Mouse (Mus musculus): ENCODE measurements at regions not wholly inside any gene's neighbourhood (a gene's known extent, or its start where the extent isn't known, plus 50 kb on each side); places are given as distances from the start of the nearest gene placed in this dataset.

DNA sequence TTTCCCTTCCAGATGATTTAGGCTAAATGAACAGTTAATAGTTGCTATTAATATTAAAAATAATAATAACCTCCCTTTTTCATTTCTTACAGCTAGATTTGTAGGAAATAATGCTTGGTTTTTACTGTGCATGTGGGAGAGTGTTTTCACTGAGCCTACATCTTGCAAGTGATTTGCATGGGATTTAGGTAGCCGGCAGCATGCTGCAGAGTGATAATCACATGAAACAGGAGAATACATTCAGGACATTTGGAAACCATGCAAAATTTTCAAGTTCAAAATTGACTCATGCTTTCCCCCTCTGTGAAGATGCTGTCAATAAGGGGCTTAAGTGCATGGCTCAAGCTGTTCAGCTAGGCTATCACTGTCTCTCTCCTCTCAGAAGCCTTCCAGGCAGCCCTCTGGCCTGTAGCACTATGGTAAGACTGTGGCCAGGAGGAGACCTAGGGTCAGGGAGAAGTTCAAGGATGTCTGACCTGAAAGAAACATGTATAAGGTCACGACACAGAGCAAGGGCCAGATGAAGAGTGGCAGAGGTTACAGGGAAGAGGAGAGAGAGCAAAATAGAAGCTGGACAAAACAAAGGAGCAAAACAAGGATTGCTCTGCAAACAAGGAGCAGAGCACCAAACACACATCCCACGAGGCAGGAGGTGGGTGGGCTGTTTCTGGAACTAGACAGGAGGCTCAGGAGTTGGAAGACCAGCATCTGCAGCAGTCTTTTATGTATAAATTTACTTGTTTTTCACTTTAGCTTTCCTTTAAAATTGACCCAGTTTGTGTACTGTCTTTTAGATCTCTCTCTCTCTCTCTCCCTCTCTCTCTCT is 177.5 kb downstream of the Tmem161b start:
- WGBS: 39% methylated on average over 3 of the region's 3 CpGs
- TF ChIP-seq CTCF (IDR thresholded peaks at IDR 0.05; ENCODE audit: extremely low read depth, insufficient read length, insufficient replicate concordance, low read depth, low read length) (no peak), POLR2A (IDR thresholded peaks at IDR 0.05; ENCODE audit: low read depth, low read length) (no peak)
- no peaks in the 10 kb centered on the region for H3K36me3 ChIP-seq (ENCODE audit: control insufficient read depth, insufficient read depth, low read length)
- no peak overlapping the region for H3K27ac ChIP-seq (ENCODE audit: insufficient read depth, low read depth, low read length)
- no peak overlapping the region for H3K4me3 ChIP-seq (ENCODE audit: low read depth, low read length)
- no peaks in the 10 kb centered on the region for H3K4me1 ChIP-seq (ENCODE audit: control insufficient read depth, insufficient read depth, insufficient read length, low read length)
- no peaks in the 10 kb centered on the region for H3K27me3 ChIP-seq (ENCODE audit: control insufficient read depth, insufficient read depth, low read length)

DNA sequence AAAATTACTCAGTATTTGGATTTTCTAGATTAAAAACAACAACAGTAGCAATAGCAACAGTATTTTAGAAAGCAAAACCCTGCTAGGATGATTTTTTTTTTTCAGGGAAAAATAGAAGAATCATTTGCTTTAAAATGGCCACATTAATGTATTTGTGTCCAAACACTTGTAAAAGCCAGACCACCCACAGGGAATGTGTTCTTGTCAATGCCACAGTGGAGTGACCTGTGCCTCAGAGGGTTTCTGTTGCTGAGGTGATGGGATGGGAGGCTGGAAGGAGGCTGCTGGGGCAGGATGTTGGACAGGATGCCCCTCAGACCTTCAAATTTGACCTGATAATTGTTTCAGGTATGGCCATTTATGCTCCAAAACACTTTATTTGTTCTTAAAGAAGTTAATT is 178.9 kb downstream of the Tmem161b start:
- Histone ChIP-seq H3K36me3 (ENCODE audit: control insufficient read depth, insufficient read depth, low read length) (no peaks in the 10 kb centered on the region), H3K27ac (ENCODE audit: insufficient read depth, low read depth, low read length) (no peak overlapping the region), H3K4me1 (ENCODE audit: control insufficient read depth, insufficient read depth, insufficient read length, low read length) (no peaks in the 10 kb centered on the region), H3K27me3 (ENCODE audit: control insufficient read depth, insufficient read depth, low read length) (no peaks in the 10 kb centered on the region), H3K4me3 (ENCODE audit: low read depth, low read length) (no peak overlapping the region)
- TF ChIP-seq CTCF (IDR thresholded peaks at IDR 0.05; ENCODE audit: extremely low read depth, insufficient read length, insufficient replicate concordance, low read depth, low read length) (no peak), POLR2A (IDR thresholded peaks at IDR 0.05; ENCODE audit: low read depth, low read length) (no peak)

DNA sequence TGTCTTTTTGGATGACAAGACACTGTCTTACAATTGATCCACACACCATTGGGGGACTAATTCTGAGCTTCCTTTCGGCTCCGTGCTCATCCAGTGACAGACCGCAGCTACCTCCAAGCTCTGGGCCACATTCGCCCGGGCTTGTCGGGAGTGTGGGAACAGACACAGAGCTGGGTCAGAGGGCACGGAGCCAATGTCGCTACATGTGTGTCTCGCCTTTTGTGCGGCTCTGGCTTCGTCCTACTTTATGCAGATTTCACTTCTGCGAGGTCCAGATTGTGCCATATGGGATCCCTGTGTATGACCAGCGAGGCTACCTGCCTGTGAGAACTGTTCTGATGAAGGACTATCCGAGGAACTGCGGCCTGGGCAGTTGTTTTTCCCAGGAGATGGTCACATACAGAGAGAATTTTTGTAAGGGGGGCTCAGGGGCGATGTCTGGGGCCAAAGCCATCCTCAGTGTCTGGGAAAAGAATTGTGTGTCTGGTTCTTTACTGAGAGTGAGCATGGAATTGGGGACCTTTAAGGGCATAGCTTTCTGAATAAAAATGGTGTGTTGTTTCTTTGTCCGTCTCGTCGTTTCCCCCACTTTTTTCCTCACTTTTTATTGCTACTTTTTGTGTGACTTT is 182.6 kb downstream of the Tmem161b start:
- Histone ChIP-seq H3K36me3 (ENCODE audit: control insufficient read depth, insufficient read depth, low read length) (no peaks in the 10 kb centered on the region), H3K27me3 (ENCODE audit: control insufficient read depth, insufficient read depth, low read length) (no peaks in the 10 kb centered on the region), H3K4me3 (ENCODE audit: low read depth, low read length) (no peak overlapping the region), H3K4me1 (ENCODE audit: control insufficient read depth, insufficient read depth, insufficient read length, low read length) (no peaks in the 10 kb centered on the region), H3K27ac (ENCODE audit: insufficient read depth, low read depth, low read length) (no peak overlapping the region)
- no peak for TF ChIP-seq CTCF (IDR thresholded peaks at IDR 0.05; ENCODE audit: extremely low read depth, insufficient read length, insufficient replicate concordance, low read depth, low read length)
- TF ChIP-seq POLR2A (IDR thresholded peaks at IDR 0.05; ENCODE audit: low read depth, low read length): no peak
- WGBS: 73% methylated on average over 19 of the region's 19 CpGs

DNA sequence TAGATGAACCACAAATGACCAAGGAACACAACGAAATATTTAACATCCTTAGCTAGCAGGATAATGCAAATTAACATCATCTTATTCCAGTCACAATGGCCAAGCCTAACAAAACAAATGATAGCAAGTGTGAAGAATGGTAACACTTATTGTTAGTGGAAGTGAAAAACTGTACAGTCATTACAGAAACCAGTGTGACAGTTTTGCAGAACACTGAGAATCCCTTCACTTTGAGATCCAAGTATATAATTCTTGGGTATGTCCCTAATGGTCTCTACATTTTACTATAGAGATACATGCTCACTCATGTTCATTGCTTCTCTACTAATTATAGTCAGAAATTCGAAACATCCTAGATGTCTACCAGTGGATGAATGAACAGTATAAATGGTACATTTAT is 212.3 kb downstream of the Tmem161b start:
- TF ChIP-seq CTCF (IDR thresholded peaks at IDR 0.05; ENCODE audit: extremely low read depth, insufficient read length, insufficient replicate concordance, low read depth, low read length) (no peak), POLR2A (IDR thresholded peaks at IDR 0.05; ENCODE audit: low read depth, low read length) (no peak)
- H3K4me1 ChIP-seq (ENCODE audit: control insufficient read depth, insufficient read depth, insufficient read length, low read length): no peaks in the 10 kb centered on the region
- no peak overlapping the region for H3K27ac ChIP-seq (ENCODE audit: insufficient read depth, low read depth, low read length)
- H3K36me3 ChIP-seq (ENCODE audit: control insufficient read depth, insufficient read depth, low read length): no peaks in the 10 kb centered on the region
- H3K27me3 ChIP-seq (ENCODE audit: control insufficient read depth, insufficient read depth, low read length): no peaks in the 10 kb centered on the region
- H3K4me3 ChIP-seq (ENCODE audit: low read depth, low read length): no peak overlapping the region
- 54% methylated on average over 2 of the region's 2 CpGs for WGBS

DNA sequence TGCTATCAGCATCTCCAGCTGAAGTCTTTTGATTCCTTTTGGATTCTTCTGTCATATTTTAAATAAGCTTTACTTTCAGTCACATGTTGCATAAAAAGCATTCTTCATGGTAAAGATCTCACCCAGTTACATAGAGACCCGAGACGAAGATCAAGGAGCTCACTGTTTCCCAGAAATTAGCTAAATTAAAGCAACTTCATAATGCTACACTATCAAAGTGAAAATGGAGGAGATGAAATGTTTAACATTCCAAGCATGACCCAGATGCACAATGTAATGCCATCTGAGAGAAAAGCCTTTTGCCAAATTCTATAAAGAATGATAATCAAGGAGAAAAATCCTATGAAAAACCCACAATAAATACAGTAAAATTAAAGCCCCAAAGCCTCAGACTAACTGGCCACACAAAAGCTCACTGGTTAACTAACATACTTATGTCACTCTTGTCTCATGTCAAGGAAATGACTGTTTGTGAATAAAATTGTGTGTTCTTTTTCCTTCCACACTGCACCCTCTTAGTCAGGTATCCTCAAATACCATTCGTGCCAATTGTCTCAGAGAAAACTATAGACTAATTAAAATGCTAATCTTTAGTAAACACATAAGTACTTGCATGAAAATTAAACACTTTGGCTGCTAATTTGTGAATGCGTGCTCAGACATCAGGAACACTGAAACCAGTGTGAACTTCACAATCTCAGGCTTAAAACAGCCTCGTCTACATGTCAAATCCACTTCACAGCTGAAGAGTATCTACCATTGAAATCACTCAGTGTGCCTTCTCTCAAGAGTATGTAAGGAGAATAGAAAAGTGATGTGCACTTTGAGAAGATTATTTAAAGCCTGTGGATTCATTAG is 215.7 kb downstream of the Tmem161b start:
- WGBS: 73% methylated on average over 5 of the region's 5 CpGs
- Histone ChIP-seq H3K4me3 (ENCODE audit: low read depth, low read length) (no peak overlapping the region), H3K36me3 (ENCODE audit: control insufficient read depth, insufficient read depth, low read length) (no peaks in the 10 kb centered on the region), H3K27me3 (ENCODE audit: control insufficient read depth, insufficient read depth, low read length) (no peaks in the 10 kb centered on the region), H3K27ac (ENCODE audit: insufficient read depth, low read depth, low read length) (no peak overlapping the region), H3K4me1 (ENCODE audit: control insufficient read depth, insufficient read depth, insufficient read length, low read length) (no peaks in the 10 kb centered on the region)
- no peak for TF ChIP-seq CTCF (IDR thresholded peaks at IDR 0.05; ENCODE audit: extremely low read depth, insufficient read length, insufficient replicate concordance, low read depth, low read length)
- TF ChIP-seq POLR2A (IDR thresholded peaks at IDR 0.05; ENCODE audit: low read depth, low read length): no peak

DNA sequence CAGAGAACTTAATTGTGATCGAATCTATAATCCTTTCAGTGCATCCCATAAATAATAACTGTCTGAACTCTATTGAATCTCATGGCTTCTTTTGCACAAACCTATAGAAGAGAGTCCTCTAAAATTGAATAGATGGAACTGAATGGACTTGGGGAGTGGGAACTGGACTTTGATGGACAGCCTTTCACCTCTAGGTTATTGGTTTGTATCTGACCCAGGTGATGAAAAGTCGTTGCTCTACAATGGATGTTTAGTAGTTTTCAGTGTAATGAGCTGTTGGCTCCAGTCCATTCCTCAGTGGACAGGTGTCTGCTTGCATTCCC is 216.3 kb downstream of the Tmem161b start:
- no peaks in the 10 kb centered on the region for H3K4me1 ChIP-seq (ENCODE audit: control insufficient read depth, insufficient read depth, insufficient read length, low read length)
- no peaks in the 10 kb centered on the region for H3K36me3 ChIP-seq (ENCODE audit: control insufficient read depth, insufficient read depth, low read length)
- TF ChIP-seq CTCF (IDR thresholded peaks at IDR 0.05; ENCODE audit: extremely low read depth, insufficient read length, insufficient replicate concordance, low read depth, low read length): no peak
- TF ChIP-seq POLR2A (IDR thresholded peaks at IDR 0.05; ENCODE audit: low read depth, low read length): no peak
- no peaks in the 10 kb centered on the region for H3K27me3 ChIP-seq (ENCODE audit: control insufficient read depth, insufficient read depth, low read length)
- 74% methylated on average over 2 of the region's 2 CpGs for WGBS
- no peak overlapping the region for H3K27ac ChIP-seq (ENCODE audit: insufficient read depth, low read depth, low read length)
- H3K4me3 ChIP-seq (ENCODE audit: low read depth, low read length): no peak overlapping the region

DNA sequence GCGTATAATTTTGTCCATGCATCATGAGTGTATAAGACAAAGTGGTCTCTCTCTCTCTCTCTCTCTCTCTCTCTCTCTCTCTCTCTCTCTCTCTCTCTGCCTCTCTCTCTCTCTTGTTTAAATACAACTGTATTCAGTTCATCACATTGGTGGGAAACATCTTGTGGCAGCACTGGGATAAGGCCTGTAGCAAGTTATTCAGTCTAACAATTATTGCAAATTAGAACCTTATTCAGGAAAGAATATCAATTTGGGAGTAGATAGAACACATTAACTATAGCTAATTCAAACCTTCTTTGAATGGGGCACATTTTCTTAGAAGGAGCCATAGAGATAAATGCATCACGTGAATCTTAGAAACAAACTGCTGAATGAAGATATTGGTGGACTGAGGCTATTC is 226.4 kb downstream of the Tmem161b start:
- Histone ChIP-seq H3K27me3 (ENCODE audit: control insufficient read depth, insufficient read depth, low read length) (no peaks in the 10 kb centered on the region), H3K4me1 (ENCODE audit: control insufficient read depth, insufficient read depth, insufficient read length, low read length) (no peaks in the 10 kb centered on the region), H3K36me3 (ENCODE audit: control insufficient read depth, insufficient read depth, low read length) (no peaks in the 10 kb centered on the region), H3K4me3 (ENCODE audit: low read depth, low read length) (no peak overlapping the region), H3K27ac (ENCODE audit: insufficient read depth, low read depth, low read length) (no peak overlapping the region)
- TF ChIP-seq CTCF (IDR thresholded peaks at IDR 0.05; ENCODE audit: extremely low read depth, insufficient read length, insufficient replicate concordance, low read depth, low read length) (no peak), POLR2A (IDR thresholded peaks at IDR 0.05; ENCODE audit: low read depth, low read length) (no peak)
- 80% methylated on average over 2 of the region's 2 CpGs for WGBS
